Mouse (Mus musculus): ENCODE data around the gene Riiad1.

Riiad1 gene

GRCm38 (mm10) chr3:94463926-94464578 is 16.1 kb downstream of the Riiad1 start:
- peak; percentile 83 for DNase-seq (ENCODE audit: low read depth, low spot score)

GRCm38 (mm10) chr3:94459834-94460233 is 20.3 kb downstream of the Riiad1 start:
- no peak for DNase-seq (ENCODE audit: low read depth, low spot score)

DNA sequence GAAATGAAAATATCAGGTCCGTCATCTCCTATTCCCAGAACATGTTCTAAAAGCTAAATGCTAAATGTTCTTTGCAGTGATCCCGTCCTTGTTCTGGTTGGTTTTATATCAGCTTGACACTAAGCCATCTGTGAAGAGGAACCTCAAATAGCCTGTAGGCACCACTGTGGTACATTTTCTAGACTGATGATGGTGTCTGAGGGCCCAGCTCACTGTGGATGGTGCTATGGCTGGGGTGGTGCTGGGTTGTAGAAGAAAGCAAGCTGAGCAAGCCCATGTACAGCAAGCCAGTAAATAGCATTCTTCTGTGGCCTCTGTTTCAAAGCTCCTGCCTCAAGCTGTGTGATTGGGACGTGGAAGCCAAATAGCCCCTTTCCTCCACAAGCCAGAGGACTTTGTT is 23.1 kb downstream of the Riiad1 start:
- no peak for DNase-seq (ENCODE audit: low read depth, low spot score)

- DNase-seq (ENCODE audit: low read depth, low spot score): peak; percentile 94
These were observed 23.6 kb downstream of the Riiad1 start for GRCm38 (mm10) chr3:94456529-94457000.

GRCm38 (mm10) chr3:94449377-94449776 is 30.8 kb downstream of the Riiad1 start:
- DNase-seq (ENCODE audit: low read depth, low spot score): no peak

GRCm38 (mm10) chr3:94443597-94443964 is 36.6 kb downstream of the Riiad1 start, which contains the start of gene Oaz3:
Gene Oaz3, minus strand, starts transcription at chr3:94443915.
- no peak for DNase-seq (ENCODE audit: low read depth, low spot score)

- peak; percentile 95 for DNase-seq (ENCODE audit: low read depth, low spot score)
These were observed 37.1 kb downstream of the Riiad1 start, which contains the start of gene Mrpl9 for GRCm38 (mm10) chr3:94442951-94443596. Gene Mrpl9, plus strand, starts transcription at chr3:94443318.

DNA sequence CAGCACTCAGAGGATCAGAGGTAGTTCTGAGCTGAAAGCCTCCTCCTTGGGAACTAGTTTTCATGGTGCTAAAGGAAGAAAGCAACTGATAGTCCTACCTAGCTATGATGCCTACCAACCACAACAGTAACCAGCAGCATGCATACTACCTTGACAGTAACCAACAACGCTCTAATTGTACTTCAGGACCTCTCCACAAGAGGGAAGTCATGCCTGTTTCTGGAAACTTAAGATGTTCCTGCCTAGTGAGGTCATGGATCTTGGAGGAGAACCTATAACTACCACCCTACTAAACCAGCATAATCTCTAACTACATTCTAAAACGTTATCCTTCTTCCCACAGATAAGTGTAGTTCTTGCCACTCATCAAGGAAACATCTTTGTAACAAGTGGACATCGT is 39.0 kb downstream of the Riiad1 start:
- peak; percentile 52 for DNase-seq (ENCODE audit: low read depth, low spot score)

DNA sequence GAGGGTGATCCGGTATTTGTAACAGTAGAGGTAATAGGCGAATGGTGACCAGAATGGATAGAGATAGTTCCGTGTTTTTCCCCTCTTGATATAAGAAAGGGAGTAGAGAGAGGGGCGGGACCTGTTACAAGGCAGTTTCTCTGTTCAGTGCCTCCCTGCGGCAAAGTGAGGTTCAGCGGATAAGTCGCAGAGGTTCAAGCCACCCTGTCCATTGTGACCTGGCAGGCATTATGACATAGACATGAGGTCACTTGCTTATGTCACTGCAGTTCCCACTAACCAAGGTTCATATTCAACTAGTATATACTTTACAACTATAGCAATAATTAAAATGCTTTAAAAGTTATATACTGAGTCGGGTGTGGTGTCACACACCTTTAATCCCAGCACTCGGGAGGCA is 43.7 kb downstream of the Riiad1 start:
- DNase-seq (ENCODE audit: low read depth, low spot score): no peak

DNA sequence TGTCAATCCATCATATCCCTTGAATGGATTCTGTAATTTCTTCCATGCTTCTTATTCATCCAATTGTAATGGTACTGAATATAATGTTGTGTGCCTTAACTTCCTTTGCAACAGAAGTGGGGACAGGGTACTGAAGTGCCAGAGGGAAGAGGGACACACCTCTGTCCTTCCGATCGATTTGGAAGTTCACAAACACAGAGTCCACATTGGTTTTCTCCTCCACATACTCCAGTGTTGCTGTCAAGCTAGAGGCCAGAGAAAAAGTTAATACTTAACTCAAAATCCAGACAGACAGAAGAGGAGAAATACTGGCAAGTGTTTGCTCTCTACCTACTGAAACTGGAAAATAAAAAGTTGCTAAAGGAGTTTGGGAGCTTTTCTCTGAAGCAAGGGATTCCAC is 45.8 kb downstream of the Riiad1 start:
- DNase-seq (ENCODE audit: low read depth, low spot score): no peak

DNA sequence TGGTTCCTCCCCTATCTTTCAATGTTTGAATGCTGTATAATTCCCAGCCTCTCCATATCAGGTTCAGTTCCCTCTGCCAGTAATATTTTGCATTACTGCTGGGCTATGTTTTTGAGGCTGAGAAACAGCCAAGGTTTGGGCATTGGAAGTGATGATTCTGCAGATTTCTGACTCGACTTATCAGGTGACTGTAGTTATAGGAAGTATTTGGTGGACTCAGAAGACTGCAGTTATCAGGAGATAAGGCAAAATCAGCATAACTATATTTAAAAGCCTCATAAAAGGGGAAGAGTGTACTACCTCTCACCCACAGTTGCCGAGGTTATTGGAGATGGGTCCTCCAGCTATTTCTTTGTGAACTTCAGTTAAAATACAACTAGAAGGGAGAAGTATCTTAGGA is 49.2 kb downstream of the Riiad1 start:
- no peak for DNase-seq (ENCODE audit: low read depth, low spot score)

Measured in R1 (cell line).